Comparison of ENCODE assay signal across 14 mouse cellular contexts in genomic region chr10:18845711-18846110, GRCm38 (mm10). TPM values are rescaled to one million over a fixed set of nuclear protein-coding genes. Genes with fewer than 3 reads are reported as not detected.
A peak's percentile ranks its signal among the peaks of the same experiment; 100 is the strongest.
DNase-seq lines count a peak whose midpoint lies in the region; ATAC-seq and TF ChIP-seq lines count a peak whose summit lies in the region.
"Had no signal": no experiment of that assay in that cellular context is flagged by ENCODE, and none has a peak within 500 bp of the region (broad histone marks: within the 10 kb centered on the region; RNA-seq: fewer than 3 reads in every experiment).

No protein-coding gene starts in this region.

- peaks cover 3% of the 10 kb centered on the region; the same call in 1 of the 2 replicates for H3K27me3 ChIP-seq in heart, embryonic 14.5 days (ENCODE audit: control insufficient read depth, insufficient read depth, low read length)
- H3K27me3 ChIP-seq in liver, embryonic 11.5 days (replicated peaks; ENCODE audit: control insufficient read depth, insufficient read depth, low read length) = peaks cover 14% of the 10 kb centered on the region
- 0 out of 2 replicates have a peak, but pooled peaks cover 5% of the 10 kb centered on the region for H3K27me3 ChIP-seq in stomach, embryonic 14.5 days (ENCODE audit: control insufficient read depth, insufficient read depth, low read length)
- peaks cover 49% of the 10 kb centered on the region for H3K27me3 ChIP-seq in midbrain, embryonic 13.5 days
- H3K27me3 ChIP-seq in hindbrain, postnatal 0 days (ENCODE audit: insufficient read depth, low read length) = peaks cover 7% of the 10 kb centered on the region; the same call in 1 of the 2 replicates

- TF ChIP-seq CTCF in hindbrain, postnatal 0 days (IDR thresholded peaks at IDR 0.05; ENCODE audit: low read depth) = no peak

- no peaks in the 10 kb centered on the region for H3K36me3 ChIP-seq in heart, embryonic 14.5 days (ENCODE audit: control insufficient read depth, insufficient read depth, low read length)
- no peaks in the 10 kb centered on the region for H3K36me3 ChIP-seq in liver, embryonic 11.5 days (ENCODE audit: control insufficient read depth, insufficient read depth, low read length)
- H3K36me3 ChIP-seq in stomach, embryonic 14.5 days (ENCODE audit: control insufficient read depth, insufficient read depth, low read length) = no peaks in the 10 kb centered on the region
- no peaks in the 10 kb centered on the region for H3K36me3 ChIP-seq in midbrain, embryonic 13.5 days
- no peaks in the 10 kb centered on the region for H3K36me3 ChIP-seq in hindbrain, postnatal 0 days (ENCODE audit: insufficient read depth, low read length)
- H3K36me3 ChIP-seq: midbrain, embryonic 12.5 days had no signal

- peak overlapping the region; percentile 14 to 78; a peak in 3 of 4 replicates for H3K4me3 ChIP-seq in heart, embryonic 14.5 days (ENCODE audit: control insufficient read depth in 1 of 2, insufficient read depth in 1 of 2, low read depth in 1 of 2, low read length in 2 of 2)
- no peak overlapping the region; the same call in 1 of the 2 replicates for H3K4me3 ChIP-seq in liver, embryonic 11.5 days (ENCODE audit: low read depth, low read length)
- H3K4me3 ChIP-seq in stomach, embryonic 14.5 days (ENCODE audit: low read depth, low read length) = peak overlapping the region; percentile 51
- no peak overlapping the region for H3K4me3 ChIP-seq in midbrain, embryonic 13.5 days (replicated peaks)
- H3K4me3 ChIP-seq in hindbrain, postnatal 0 days (ENCODE audit: low read length) = no peak overlapping the region

- ATAC-seq in heart, embryonic 14.5 days (ENCODE audit: insufficient number of reproducible peaks, insufficient read depth, low FRiP score, low read depth) = no peak
- ATAC-seq in liver, embryonic 11.5 days (replicated peaks; ENCODE audit: low FRiP score) = no peak
- ATAC-seq in stomach, embryonic 14.5 days (ENCODE audit: insufficient number of reproducible peaks, insufficient read depth, low FRiP score, low read depth) = no peak
- no peak for ATAC-seq in midbrain, embryonic 13.5 days
- ATAC-seq in hindbrain, postnatal 0 days = no peak

- peak overlapping the region; percentile 84 for H3K4me2 ChIP-seq in heart, embryonic 14.5 days (ENCODE audit: low read length)
- H3K4me2 ChIP-seq in liver, embryonic 11.5 days = peak overlapping the region; percentile 98
- peak overlapping the region; percentile 71 for H3K4me2 ChIP-seq in stomach, embryonic 14.5 days (replicated peaks; ENCODE audit: low read depth, low read length)
- H3K4me2 ChIP-seq in midbrain, embryonic 13.5 days (replicated peaks) = no peak overlapping the region
- H3K4me2 ChIP-seq in hindbrain, postnatal 0 days (ENCODE audit: low read depth, low read length) = no peak overlapping the region

- H3K27ac ChIP-seq in heart, embryonic 14.5 days (replicated peaks in 1 of 2; ENCODE audit: control insufficient read depth in 1 of 2, insufficient read depth in 1 of 2, low read depth in 2 of 2, low read length in 2 of 2) = peak overlapping the region; percentile 68 to 89
- no peak overlapping the region for H3K27ac ChIP-seq in liver, embryonic 11.5 days (ENCODE audit: low read depth, low read length)
- peak overlapping the region; percentile 77 for H3K27ac ChIP-seq in stomach, embryonic 14.5 days (ENCODE audit: low read length)
- no peak overlapping the region for H3K27ac ChIP-seq in midbrain, embryonic 13.5 days
- no peak overlapping the region for H3K27ac ChIP-seq in hindbrain, postnatal 0 days
- H3K27ac ChIP-seq: midbrain, embryonic 12.5 days had no signal

- H3K4me1 ChIP-seq in heart, embryonic 14.5 days (ENCODE audit: control insufficient read depth in 2 of 2, insufficient read depth in 2 of 2, low read length in 2 of 2) = peaks cover 4 to 18% of the 10 kb centered on the region in 2 experiments; a peak in 3 of 4 replicates
- peaks cover 11% of the 10 kb centered on the region; the same call in 1 of the 2 replicates for H3K4me1 ChIP-seq in liver, embryonic 11.5 days (replicated peaks; ENCODE audit: control insufficient read depth, insufficient read depth, low read length)
- 0 out of 2 replicates have a peak, but pooled peaks cover 4% of the 10 kb centered on the region for H3K4me1 ChIP-seq in stomach, embryonic 14.5 days (ENCODE audit: control insufficient read depth, insufficient read depth, low read length)
- peaks cover 10% of the 10 kb centered on the region for H3K4me1 ChIP-seq in midbrain, embryonic 13.5 days (replicated peaks)
- no peaks in the 10 kb centered on the region for H3K4me1 ChIP-seq in hindbrain, postnatal 0 days (ENCODE audit: insufficient read depth, low read length)

- WGBS in heart, embryonic 14.5 days = 18% methylated on average over 4 of the region's 4 CpGs
- 30% methylated on average over 4 of the region's 4 CpGs for WGBS in liver, embryonic 11.5 days
- WGBS in stomach, embryonic 14.5 days = 51% methylated on average over 4 of the region's 4 CpGs
- WGBS in midbrain, embryonic 13.5 days = 64% methylated on average over 4 of the region's 4 CpGs
- WGBS in hindbrain, postnatal 0 days = 68% methylated on average over 4 of the region's 4 CpGs

- peak overlapping the region; percentile 89 for H3K9ac ChIP-seq in heart, embryonic 14.5 days (ENCODE audit: low read length)
- H3K9ac ChIP-seq in liver, embryonic 11.5 days (ENCODE audit: low read depth, low read length) = no peak overlapping the region
- peak overlapping the region; percentile 39; the same call in 1 of the 2 replicates for H3K9ac ChIP-seq in stomach, embryonic 14.5 days (replicated peaks; ENCODE audit: low read depth, low read length)
- H3K9ac ChIP-seq in midbrain, embryonic 13.5 days (replicated peaks) = no peak overlapping the region
- H3K9ac ChIP-seq in hindbrain, postnatal 0 days (replicated peaks; ENCODE audit: low read length) = no peak overlapping the region

- no peaks in the 10 kb centered on the region for H3K9me3 ChIP-seq in heart, embryonic 14.5 days (ENCODE audit: control insufficient read depth, low read length)
- H3K9me3 ChIP-seq in liver, embryonic 11.5 days (ENCODE audit: control insufficient read depth, low read length) = no peaks in the 10 kb centered on the region
- H3K9me3 ChIP-seq in stomach, embryonic 14.5 days (ENCODE audit: control insufficient read depth, low read depth, low read length) = no peaks in the 10 kb centered on the region
- no peaks in the 10 kb centered on the region for H3K9me3 ChIP-seq in midbrain, embryonic 13.5 days
- H3K9me3 ChIP-seq in hindbrain, postnatal 0 days (ENCODE audit: low read length) = no peaks in the 10 kb centered on the region
- H3K9me3 ChIP-seq: midbrain, embryonic 12.5 days had no signal

- DNase-seq in lung, adult 18-20 months = peak; percentile 45 to 58
- DNase-seq in lung, postnatal 10 days = no peak
- DNase-seq in liver, embryonic 11.5 days (ENCODE audit: low spot score) = no peak
- DNase-seq in hindbrain, postnatal 0 days (ENCODE audit: low spot score) = no peak
- no peak for DNase-seq in frontal cortex, postnatal 14 days (ENCODE audit: low spot score in 2 of 2)

RNA-seq across cellular contexts. Expression of gene Perp, which starts 0.9 kb away (rescaled TPM):
- polyA plus RNA-seq in heart, embryonic 14.5 days (2014; fragmentation: Nextera tagmentation; extraction: Ambion mirVana) = 162 and 170 TPM in 2 replicates
- polyA plus RNA-seq in liver, embryonic 11.5 days (2014; fragmentation: Nextera tagmentation; extraction: Ambion mirVana) = 10.4 and 11.6 TPM in 2 replicates
- polyA plus RNA-seq in stomach, embryonic 14.5 days (2014; fragmentation: Nextera tagmentation; extraction: Ambion mirVana) = 195 and 211 TPM in 2 replicates
- 1.6 and 2.6 TPM in 2 replicates for polyA plus RNA-seq in midbrain, embryonic 13.5 days (2015; fragmentation: Nextera tagmentation; extraction: Ambion mirVana)
- total RNA-seq in hindbrain, postnatal 0 days (2014; rRNA removed) = 20.1 and 20.9 TPM in 2 replicates
- polyA plus RNA-seq in hindbrain, postnatal 0 days (2015; fragmentation: Nextera tagmentation; extraction: Ambion mirVana) = 24.9 and 26.4 TPM in 2 replicates
- total RNA-seq: MEL had no signal

RNA-seq across cellular contexts. Expression of gene Gm4922, which starts 59.1 kb away (rescaled TPM):
- not detected in 2 replicates for polyA plus RNA-seq in heart, embryonic 14.5 days (2014; fragmentation: Nextera tagmentation; extraction: Ambion mirVana)
- not detected in 2 replicates for polyA plus RNA-seq in liver, embryonic 11.5 days (2014; fragmentation: Nextera tagmentation; extraction: Ambion mirVana)
- not detected in 2 replicates for polyA plus RNA-seq in stomach, embryonic 14.5 days (2014; fragmentation: Nextera tagmentation; extraction: Ambion mirVana)
- 0.17 and 0.28 TPM in 2 replicates for polyA plus RNA-seq in midbrain, embryonic 13.5 days (2015; fragmentation: Nextera tagmentation; extraction: Ambion mirVana)
- total RNA-seq in hindbrain, postnatal 0 days (2014; rRNA removed) = not detected in 2 replicates
- polyA plus RNA-seq in hindbrain, postnatal 0 days (2015; fragmentation: Nextera tagmentation; extraction: Ambion mirVana) = 0.15 and 0.29 TPM in 2 replicates
- total RNA-seq: adrenal gland, postnatal 10 days; gastrocnemius, postnatal 10 days; left cerebral cortex, adult 2 months; MEL had no signal
- polyA plus RNA-seq: embryonic facial prominence, embryonic 11.5 days had no signal

Comparison
In these comparisons a context has a peak if more than half of its experiments do, and no peak if none do; other contexts are left out.
1. DNase-seq: peak in lung, adult 18-20 months (2 of 2); none in lung, postnatal 10 days (single experiment), liver, embryonic 11.5 days (single experiment), hindbrain, postnatal 0 days (single experiment) and frontal cortex, postnatal 14 days (0 of 2).
2. H3K27ac ChIP-seq: peak in heart, embryonic 14.5 days (2 of 2) and stomach, embryonic 14.5 days (single experiment); none in liver, embryonic 11.5 days (single experiment), midbrain, embryonic 13.5 days (single experiment) and hindbrain, postnatal 0 days (single experiment).
3. H3K4me2 ChIP-seq: peak in heart, embryonic 14.5 days (single experiment), liver, embryonic 11.5 days (single experiment) and stomach, embryonic 14.5 days (single experiment); none in midbrain, embryonic 13.5 days (single experiment) and hindbrain, postnatal 0 days (single experiment).
4. H3K4me3 ChIP-seq: peak in heart, embryonic 14.5 days (2 of 2) and stomach, embryonic 14.5 days (single experiment); none in liver, embryonic 11.5 days (single experiment), midbrain, embryonic 13.5 days (single experiment) and hindbrain, postnatal 0 days (single experiment).
5. H3K9ac ChIP-seq: peak in heart, embryonic 14.5 days (single experiment) and stomach, embryonic 14.5 days (single experiment); none in liver, embryonic 11.5 days (single experiment), midbrain, embryonic 13.5 days (single experiment) and hindbrain, postnatal 0 days (single experiment).